Mouse (Mus musculus) left cerebral cortex, postnatal 14 days (tissue): ENCODE results near the gene Musk. TPM values are rescaled to one million over a fixed set of nuclear protein-coding genes. Genes with fewer than 3 reads are reported as not detected.

Source experiments
- DNase-seq, 2 experiments: peaks; one replicate each; pipeline ENCODE4 v3.0.0; 2021 to 2022; ENCODE audit warnings: low spot score in 2 of 2, mixed read lengths in 1 of 2
- intact Hi-C: fragments of 180-260 bp; cut with DNase I; formaldehyde crosslinking; loops from one replicate; pipeline ENCODE4 v1.15.1; 2025
- total RNA-seq, 2 experiments: library from RNA; stranded (reverse); gene quantifications; 2 replicates each; pipeline ENCODE4 v1.2.3; 2021

Musk gene
- total RNA-seq, 2 experiments from 2014 or later, result 1.9 TPM

- intact Hi-C loops, result no loop called here
- no peak for DNase-seq
These were observed 18.8 kb downstream of the Musk start for GRCm38 (mm10) chr4:58304564-58304963.

DNA sequence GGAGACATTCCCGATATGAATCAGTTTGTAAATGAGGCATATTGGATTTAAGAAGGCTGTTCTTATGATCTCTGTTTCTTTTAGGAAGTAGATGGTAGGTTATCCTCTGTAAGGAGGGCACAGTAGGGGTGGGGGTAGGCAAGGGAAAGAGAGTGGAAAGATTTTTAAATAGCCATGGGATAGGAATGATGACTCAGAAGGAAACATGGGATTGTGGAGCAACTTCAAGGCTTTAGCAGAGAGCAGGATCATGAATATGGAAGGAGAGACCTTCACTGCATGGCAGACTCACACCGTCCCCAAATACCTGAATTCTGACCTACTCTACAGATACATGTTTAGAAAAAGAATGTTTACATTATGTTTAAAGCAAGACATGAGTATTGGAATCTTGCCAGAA, 21.7 kb downstream of the Musk start:
- intact Hi-C loops, result no loop called here
- no peak for DNase-seq

- no peak for DNase-seq
- intact Hi-C loops, result no loop called here
These were observed 27.6 kb downstream of the Musk start for GRCm38 (mm10) chr4:58313344-58313743.

DNA sequence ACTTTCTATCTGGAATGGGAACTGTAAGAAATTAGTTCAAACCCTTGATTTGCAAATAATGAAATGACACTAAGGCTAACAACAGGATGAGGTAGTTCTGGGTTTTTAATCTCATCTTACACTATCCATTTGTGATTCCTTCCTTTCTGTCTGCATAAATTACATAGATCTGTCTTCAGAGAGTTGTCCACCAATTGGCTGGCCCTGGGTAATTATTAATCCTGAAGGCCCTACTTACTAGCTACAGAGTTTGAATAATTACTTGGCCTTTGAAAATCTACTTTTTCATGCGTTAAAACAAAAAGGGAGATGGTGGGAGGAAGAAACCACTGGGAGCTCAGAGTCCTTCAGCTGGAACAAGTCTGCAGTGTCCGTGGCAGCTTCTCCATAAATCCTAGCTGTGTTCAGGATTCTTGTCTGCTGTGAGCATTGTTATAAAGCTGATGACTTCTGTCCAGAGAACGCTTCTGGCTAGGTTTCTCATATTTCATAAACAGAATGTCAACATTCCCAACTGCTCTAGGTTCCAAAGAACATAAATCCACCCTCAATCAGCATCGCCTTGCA, 29.3 kb downstream of the Musk start:
- intact Hi-C loops, result no loop called here
- no peak for DNase-seq

- intact Hi-C loops, result no loop called here
- DNase-seq, result no peak
These were observed 31.8 kb downstream of the Musk start for GRCm38 (mm10) chr4:58317536-58317935.

DNA sequence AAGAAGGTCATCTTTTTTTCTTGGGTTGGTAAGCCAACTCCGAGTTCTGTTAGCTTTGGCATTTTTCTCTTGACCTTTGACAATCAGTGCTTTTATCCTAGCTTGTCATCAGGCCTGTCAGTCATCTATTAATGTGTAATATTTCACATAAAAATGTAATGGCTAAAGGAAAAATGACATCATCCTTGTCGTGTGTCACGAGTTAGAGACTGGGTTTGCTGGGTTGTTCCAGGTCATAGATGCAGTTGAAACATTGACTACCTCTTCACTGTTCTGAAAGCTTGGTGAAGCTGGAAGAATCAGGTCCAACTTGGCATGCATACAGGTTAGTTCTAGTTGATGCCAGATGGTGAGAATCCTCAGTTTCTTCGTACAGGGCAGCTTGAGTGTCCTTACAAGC, 34.5 kb downstream of the Musk start:
- no peak for DNase-seq
- intact Hi-C loops, result no loop called here

DNA sequence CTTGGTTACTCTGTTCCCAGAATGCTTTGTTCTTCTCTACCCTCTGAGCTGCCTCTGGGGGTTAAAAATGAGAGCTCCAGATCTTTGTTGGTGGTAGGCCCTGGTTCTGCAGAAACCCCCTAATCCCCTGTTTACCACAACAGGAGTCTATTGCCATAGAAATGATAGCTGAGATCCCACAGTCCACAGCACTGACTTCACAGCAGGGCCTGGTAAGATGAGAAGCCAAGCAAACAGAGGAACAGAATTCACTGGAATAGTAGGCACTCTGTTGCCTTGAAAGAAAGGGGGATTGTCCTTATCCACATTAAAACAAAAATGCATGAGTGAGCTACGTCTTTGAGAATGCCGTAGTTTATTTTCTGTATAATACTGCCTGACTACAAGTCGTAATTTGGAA, 41.0 kb downstream of the Musk start:
- intact Hi-C loops, result no loop called here
- DNase-seq, result no peak

- intact Hi-C loops, result no loop called here
- DNase-seq, result no peak
These were observed 42.5 kb downstream of the Musk start for GRCm38 (mm10) chr4:58328231-58328630.

DNA sequence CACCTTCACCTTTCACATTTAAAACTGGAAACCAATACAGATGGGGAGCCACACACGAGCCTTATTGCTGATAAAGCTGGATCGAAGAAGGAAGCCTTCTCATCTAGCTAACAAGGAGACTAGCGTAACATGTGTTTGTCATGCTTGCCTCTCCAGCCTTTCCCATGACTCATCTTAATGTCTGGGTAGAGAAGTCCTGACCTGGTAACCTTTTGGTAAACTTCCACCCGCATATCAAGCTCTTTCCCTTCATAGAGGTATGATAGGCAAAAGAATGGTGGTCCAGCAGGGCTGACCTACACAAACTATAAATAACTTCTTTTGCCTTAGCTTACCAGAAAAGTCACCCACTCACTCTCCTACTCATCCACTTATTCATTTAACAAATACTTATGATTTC, 44.3 kb downstream of the Musk start:
- DNase-seq, result no peak
- intact Hi-C loops, result no loop called here

DNA sequence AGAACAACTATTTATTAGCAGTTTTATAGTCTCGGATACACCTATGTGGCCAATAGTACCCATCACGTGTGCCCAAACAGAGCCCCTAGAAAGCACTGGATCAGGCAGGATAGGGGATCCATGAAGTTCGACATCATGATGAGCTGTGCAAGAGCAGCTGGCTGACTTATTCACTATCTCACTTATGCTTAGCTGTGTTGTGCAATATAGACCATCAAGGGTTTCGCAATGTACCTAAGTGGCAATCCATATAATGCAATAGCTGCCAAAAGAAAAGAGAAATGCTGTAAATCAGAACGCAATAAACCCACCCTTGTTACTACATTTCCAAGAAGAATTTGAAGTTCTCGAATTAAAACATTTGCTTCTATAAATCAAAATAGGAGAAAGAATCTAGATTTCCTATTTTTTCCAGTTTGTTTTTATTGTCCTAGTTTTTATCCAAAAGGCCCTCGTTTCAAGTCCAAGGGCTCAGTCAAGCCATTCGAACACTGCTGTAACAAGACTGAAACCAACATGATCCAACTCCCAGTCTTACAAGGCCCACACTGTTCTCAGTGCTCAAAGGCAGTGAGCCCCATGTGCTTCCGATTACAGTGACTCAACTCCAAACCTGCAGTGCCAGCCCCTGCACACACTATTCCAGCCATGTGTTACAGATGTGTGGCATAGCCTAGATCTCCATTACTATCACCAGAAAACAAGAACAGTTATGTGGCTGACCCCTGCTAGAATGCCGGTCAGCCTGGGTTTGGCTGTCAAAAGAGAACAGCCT, 45.3 kb downstream of the Musk start:
- intact Hi-C loops, result no loop called here
- DNase-seq, result no peak

- DNase-seq, result no peak
- intact Hi-C loops, result no loop called here
These were observed 46.6 kb downstream of the Musk start for GRCm38 (mm10) chr4:58332394-58332793.

GRCm38 (mm10) chr4:58336227-58336626, 50.5 kb downstream of the Musk start:
- intact Hi-C loops, result no loop called here
- no peak for DNase-seq

- DNase-seq, result no peak
- intact Hi-C loops, result no loop called here
These were observed 53.5 kb downstream of the Musk start for GRCm38 (mm10) chr4:58339226-58339625.

- DNase-seq, result no peak
- intact Hi-C loops, result no loop called here
These were observed 64.4 kb downstream of the Musk start for GRCm38 (mm10) chr4:58350206-58350605.

DNA sequence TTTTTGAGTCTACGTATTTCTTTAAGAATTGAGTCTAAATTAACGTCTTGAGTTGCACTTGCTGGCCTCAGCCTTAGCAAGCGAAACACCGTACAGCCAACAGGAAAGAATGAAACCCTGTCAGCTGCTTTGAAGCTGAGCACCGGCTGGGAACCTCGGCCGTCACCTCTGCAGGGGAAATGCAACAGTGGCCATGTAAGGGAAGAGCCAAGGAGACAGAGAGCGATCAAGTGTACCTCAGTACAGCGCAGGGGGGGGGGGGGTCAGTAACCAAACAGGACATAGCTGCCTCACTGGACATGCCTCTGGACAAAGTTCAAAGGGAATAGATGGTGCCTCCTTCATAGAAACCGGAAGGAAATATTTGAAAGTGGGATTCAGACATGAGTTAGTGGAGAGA, 65.4 kb downstream of the Musk start:
- intact Hi-C loops, result no loop called here
- no peak for DNase-seq

- no peak for DNase-seq
- intact Hi-C loops, result no loop called here
These were observed 65.8 kb downstream of the Musk start for GRCm38 (mm10) chr4:58351590-58351989.

DNA sequence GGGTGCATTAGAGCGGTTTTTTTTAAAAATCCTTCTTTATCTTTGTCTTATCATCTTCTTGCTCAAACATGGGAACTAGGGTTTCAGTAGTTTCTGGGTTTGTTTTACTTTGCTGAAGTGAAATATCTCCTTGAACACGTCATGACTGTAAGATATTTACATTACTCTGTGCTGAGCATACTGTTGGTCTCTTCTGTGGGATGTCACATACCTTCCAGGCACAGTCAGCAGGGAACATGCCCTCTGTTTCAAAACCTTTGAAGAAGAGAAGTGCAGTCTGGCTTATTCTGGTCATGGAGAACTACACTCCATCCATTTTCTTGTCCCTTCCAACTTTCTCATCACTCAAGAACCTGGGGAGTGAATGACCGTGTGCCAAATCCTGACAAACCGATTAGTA, 73.2 kb downstream of the Musk start:
- DNase-seq, result no peak
- intact Hi-C loops, result no loop called here

DNA sequence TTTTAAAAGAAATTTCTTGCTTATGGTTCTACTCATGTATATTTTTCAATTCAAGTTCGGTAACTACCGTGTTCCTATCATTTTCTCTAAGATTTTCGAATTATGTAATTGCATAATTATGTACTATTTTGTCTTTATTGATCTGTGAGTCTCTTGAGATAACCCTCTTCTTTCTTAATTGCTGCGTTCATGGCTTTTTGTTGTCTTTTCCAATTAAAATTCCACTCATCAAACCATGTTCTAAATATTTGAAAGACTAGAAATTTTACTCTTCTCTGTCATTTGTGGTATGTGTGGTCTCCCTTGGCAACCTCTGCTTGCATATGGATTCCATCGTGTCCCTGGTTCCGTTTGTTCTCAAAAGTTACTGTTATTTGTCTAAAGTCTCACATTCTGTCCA, 79.6 kb downstream of the Musk start:
- no peak for DNase-seq
- intact Hi-C loops, result no loop called here

- no peak for DNase-seq
- intact Hi-C loops, result no loop called here
These were observed 85.3 kb downstream of the Musk start for GRCm38 (mm10) chr4:58371106-58371505.

GRCm38 (mm10) chr4:58373599-58373998, 87.8 kb downstream of the Musk start:
- intact Hi-C loops, result no loop called here
- no peak for DNase-seq

GRCm38 (mm10) chr4:58374141-58374870, 88.5 kb downstream of the Musk start:
- peak; percentile 58 for DNase-seq
- intact Hi-C loops, result no loop called here
